Mouse (Mus musculus) intestine, embryonic 14.5 days (tissue): ENCODE measurements at regions not wholly inside any gene's neighbourhood (a gene's known extent, or its start where the extent isn't known, plus 50 kb on each side); places are given as distances from the start of the nearest gene placed in this dataset.

Experiments used
- ATAC-seq: fragments of 200-750 bp; cut with Nextera tagmentation; replicated peaks from 2 replicates; pipeline ENCODE4 v1.8.0; 2017; ENCODE audit warnings: low read depth, moderate number of reproducible peaks, moderate TSS enrichment, moderate library complexity; ENCODE audit not compliant: low FRiP score, low TSS enrichment
- DNase-seq: peaks from one replicate; pipeline ENCODE4 v3.0.0-alpha.2; 2018; ENCODE audit warnings: low spot score
- H3K27ac ChIP-seq: fragments of 300-500 bp; sonication (generic); 2 replicates; pipeline ENCODE4 v1.5.1; 2014; ENCODE audit warnings: low read depth, mild to moderate bottlenecking, control low read depth
- H3K27me3 ChIP-seq: fragments of 300-500 bp; sonication (generic); replicated peaks from 2 replicates; pipeline ENCODE4 v1.6.1; 2014; ENCODE audit warnings: low read length, control low read depth; ENCODE audit not compliant: control insufficient read depth, insufficient read depth
- H3K36me3 ChIP-seq: fragments of 300-500 bp; sonication (generic); 2 replicates; pipeline ENCODE4 v1.6.1; 2014; ENCODE audit warnings: low read length, control low read depth; ENCODE audit not compliant: control insufficient read depth, insufficient read depth
- H3K4me1 ChIP-seq: fragments of 300-500 bp; sonication (generic); replicated peaks from 2 replicates; pipeline ENCODE4 v1.6.1; 2014; ENCODE audit warnings: low read length, control low read depth, mixed read lengths; ENCODE audit not compliant: control insufficient read depth, insufficient read depth
- H3K4me2 ChIP-seq: fragments of 300-500 bp; sonication (generic); 2 replicates; pipeline ENCODE4 v1.6.1; 2014; ENCODE audit warnings: low read length
- H3K4me3 ChIP-seq: fragments of 300-500 bp; sonication (generic); 2 replicates; pipeline ENCODE4 v1.5.1; 2014; ENCODE audit warnings: low read depth, low read length, control low read depth, mixed read lengths
- H3K9ac ChIP-seq: fragments of 300-500 bp; sonication (generic); 2 replicates; pipeline ENCODE4 v1.6.1; 2014; ENCODE audit warnings: mild to moderate bottlenecking, low read length
- H3K9me3 ChIP-seq: fragments of 300-500 bp; sonication (generic); 2 replicates; pipeline ENCODE4 v1.6.1; 2016; ENCODE audit warnings: low read length, control low read depth; ENCODE audit not compliant: control insufficient read depth
- WGBS: fragments of 180-500 bp; shearing (Covaris S2); extraction: QIAGEN DNeasy Blood & Tissue Kit; methylation state at CpG from one replicate; pipeline ENCODE4 v1.1.7; 2014; 5-methylcytosine and 5-hydroxymethylcytosine counted together

- 93% methylated on average over 5 of the region's 5 CpGs for WGBS
- no peak for ATAC-seq
- Histone ChIP-seq H3K27ac (no peak overlapping the region), H3K36me3 (no peaks in the 10 kb centered on the region), H3K4me3 (no peak overlapping the region), H3K4me2 (no peak overlapping the region), H3K9ac (no peak overlapping the region), H3K27me3 (no peaks in the 10 kb centered on the region), H3K4me1 (peaks cover 15% of the 10 kb centered on the region), H3K9me3 (no peaks in the 10 kb centered on the region)
- DNase-seq: no peak
Measured at GRCm38 (mm10) chr1:90688086-90688485, 85.3 kb downstream of the Cops8 start.

GRCm38 (mm10) chr1:90690591-90691116, 87.9 kb downstream of the Cops8 start:
- no peaks in the 10 kb centered on the region for H3K36me3 ChIP-seq
- ATAC-seq (peak; percentile 88), DNase-seq (peak; percentile 71)
- 21% methylated on average over 4 of the region's 4 CpGs for WGBS
- peaks cover 22% of the 10 kb centered on the region for H3K4me1 ChIP-seq
- H3K27me3 ChIP-seq: no peaks in the 10 kb centered on the region
- H3K4me2 ChIP-seq: no peak overlapping the region
- no peak overlapping the region for H3K9ac ChIP-seq
- no peak overlapping the region for H3K4me3 ChIP-seq
- H3K9me3 ChIP-seq: no peaks in the 10 kb centered on the region
- H3K27ac ChIP-seq: peak overlapping the region; percentile 88

- no peak overlapping the region for H3K4me3 ChIP-seq
- 28% methylated on average over 6 of the region's 6 CpGs for WGBS
- H3K36me3 ChIP-seq: no peaks in the 10 kb centered on the region
- peaks cover 22% of the 10 kb centered on the region for H3K4me1 ChIP-seq
- peak overlapping the region; percentile 88 for H3K27ac ChIP-seq
- no peaks in the 10 kb centered on the region for H3K27me3 ChIP-seq
- no peak overlapping the region for H3K4me2 ChIP-seq
- DNase-seq: peak; percentile 59
- no peak overlapping the region for H3K9ac ChIP-seq
- H3K9me3 ChIP-seq: no peaks in the 10 kb centered on the region
- ATAC-seq: no peak
Measured at GRCm38 (mm10) chr1:90691157-90691594, 88.4 kb downstream of the Cops8 start.

- no peak overlapping the region for H3K4me3 ChIP-seq
- ATAC-seq (no peak), DNase-seq (no peak)
- no peak overlapping the region for H3K4me2 ChIP-seq
- H3K27me3 ChIP-seq: no peaks in the 10 kb centered on the region
- H3K36me3 ChIP-seq: no peaks in the 10 kb centered on the region
- H3K9me3 ChIP-seq: no peaks in the 10 kb centered on the region
- WGBS: 35% methylated on average over 1 of the region's 1 CpGs
- no peak overlapping the region for H3K9ac ChIP-seq
- H3K27ac ChIP-seq: peak overlapping the region; percentile 9; the same call in 1 of the 2 replicates
- peaks cover 22% of the 10 kb centered on the region for H3K4me1 ChIP-seq
Measured at GRCm38 (mm10) chr1:90692851-90693250, 90.1 kb downstream of the Cops8 start.

- no peaks in the 10 kb centered on the region for H3K36me3 ChIP-seq
- H3K4me3 ChIP-seq: no peak overlapping the region
- H3K9ac ChIP-seq: no peak overlapping the region
- ATAC-seq (no peak), DNase-seq (no peak)
- peaks cover 22% of the 10 kb centered on the region for H3K4me1 ChIP-seq
- no peaks in the 10 kb centered on the region for H3K27me3 ChIP-seq
- H3K27ac ChIP-seq: no peak overlapping the region
- H3K4me2 ChIP-seq: no peak overlapping the region
- 96% methylated on average over 3 of the region's 3 CpGs for WGBS
- H3K9me3 ChIP-seq: no peaks in the 10 kb centered on the region
Measured at GRCm38 (mm10) chr1:90694761-90695160, 92.0 kb downstream of the Cops8 start.

GRCm38 (mm10) chr1:90695166-90695749, 92.5 kb downstream of the Cops8 start:
- no peaks in the 10 kb centered on the region for H3K36me3 ChIP-seq
- no peak for DNase-seq
- 43% methylated on average over 10 of the region's 10 CpGs for WGBS

GRCm38 (mm10) chr1:90696000-90696399, 93.2 kb downstream of the Cops8 start:
- DNase-seq (no peak), ATAC-seq (no peak)
- Histone ChIP-seq H3K4me2 (no peak overlapping the region), H3K27ac (no peak overlapping the region), H3K4me3 (no peak overlapping the region), H3K27me3 (no peaks in the 10 kb centered on the region), H3K9ac (no peak overlapping the region), H3K9me3 (no peaks in the 10 kb centered on the region), H3K4me1 (peaks cover 20% of the 10 kb centered on the region), H3K36me3 (no peaks in the 10 kb centered on the region)
- 87% methylated on average over 1 of the region's 1 CpGs for WGBS

More at GRCm38 (mm10) chr1:90695166-90695749, 92.5 kb downstream of the Cops8 start:
- Histone ChIP-seq H3K4me1 (peaks cover 22% of the 10 kb centered on the region), H3K27ac (no peak overlapping the region), H3K9me3 (no peaks in the 10 kb centered on the region), H3K4me2 (no peak overlapping the region), H3K4me3 (no peak overlapping the region), H3K27me3 (no peaks in the 10 kb centered on the region), H3K9ac (no peak overlapping the region)
- ATAC-seq: no peak

- no peaks in the 10 kb centered on the region for H3K27me3 ChIP-seq
Measured at GRCm38 (mm10) chr1:90697056-90697596, 94.3 kb downstream of the Cops8 start.

GRCm38 (mm10) chr1:90698618-90699017, 95.8 kb downstream of the Cops8 start:
- H3K27me3 ChIP-seq: no peaks in the 10 kb centered on the region
- no peak overlapping the region for H3K9ac ChIP-seq
- no peak for ATAC-seq
- H3K36me3 ChIP-seq: no peaks in the 10 kb centered on the region
- no peak for DNase-seq
- H3K9me3 ChIP-seq: no peaks in the 10 kb centered on the region
- H3K4me2 ChIP-seq: no peak overlapping the region
- WGBS: 74% methylated on average over 2 of the region's 2 CpGs
- no peak overlapping the region for H3K27ac ChIP-seq
- no peak overlapping the region for H3K4me3 ChIP-seq
- H3K4me1 ChIP-seq: 0 out of 2 replicates have a peak, but pooled peaks cover 7% of the 10 kb centered on the region

More at GRCm38 (mm10) chr1:90697056-90697596, 94.3 kb downstream of the Cops8 start:
- no peak for DNase-seq
- Histone ChIP-seq H3K9ac (no peak overlapping the region), H3K27ac (no peak overlapping the region), H3K4me1 (0 out of 2 replicates have a peak, but pooled peaks cover 9% of the 10 kb centered on the region), H3K9me3 (no peaks in the 10 kb centered on the region), H3K4me3 (no peak overlapping the region), H3K36me3 (no peaks in the 10 kb centered on the region), H3K4me2 (no peak overlapping the region)
- 92% methylated on average over 3 of the region's 3 CpGs for WGBS
- ATAC-seq: no peak
